Mouse (Mus musculus): ENCODE data around the gene Prima1.

Gene Prima1

GRCm38 (mm10) chr12:103155406-103155805, 86.5 kb downstream of the Prima1 start:
- no peak for DNase-seq (ENCODE audit: low spot score)

GRCm38 (mm10) chr12:103154927-103155326, 87.0 kb downstream of the Prima1 start:
- no peak for DNase-seq (ENCODE audit: low spot score)

GRCm38 (mm10) chr12:103150247-103150646, 91.7 kb downstream of the Prima1 start:
- DNase-seq (ENCODE audit: low spot score) = no peak
